Comparison of ENCODE assay signal across 8 mouse cellular contexts in the genomic region with DNA sequence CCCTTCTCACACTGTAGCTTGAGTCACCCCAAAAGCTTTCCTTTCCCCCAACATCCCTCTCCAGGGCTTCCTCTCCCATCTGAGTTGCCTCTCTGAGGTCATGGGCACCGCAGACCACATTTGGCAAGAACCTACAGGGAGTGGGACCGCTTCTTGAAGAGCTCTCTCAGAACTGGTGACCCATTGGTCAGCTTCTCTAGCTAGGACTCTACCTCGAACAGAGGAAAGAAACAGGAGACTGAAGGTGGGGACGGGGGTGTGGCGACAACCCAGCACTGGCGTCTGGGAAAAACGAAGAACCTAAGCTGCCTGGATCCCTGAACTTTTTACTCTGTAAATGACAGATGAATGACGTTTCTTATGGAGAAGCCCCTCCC. TPM values are rescaled to one million over a fixed set of nuclear protein-coding genes. Genes with fewer than 3 reads are reported as not detected.
DNase-seq lines count a peak whose midpoint lies in the region; ATAC-seq and TF ChIP-seq lines count a peak whose summit lies in the region.

No protein-coding gene starts in this region.

- no peak for DNase-seq in heart, embryonic 10.5 days (ENCODE audit: low spot score)
- DNase-seq in heart, adult 8-10 months (ENCODE audit: low spot score): no peak
- peak; percentile 14 for DNase-seq in hindbrain, embryonic 11.5 days (ENCODE audit: low spot score)
- DNase-seq in midbrain, embryonic 10.5 days (ENCODE audit: low spot score): no peak
- no peak for DNase-seq in cerebellum, adult 11 months
- DNase-seq in left cerebral cortex, adult 18-20 months (ENCODE audit: low spot score in 2 of 2): no peak
- no peak for DNase-seq in ovary, adult 18-20 months (ENCODE audit: low spot score)

- no peaks in the 10 kb centered on the region for H3K27me3 ChIP-seq in heart, embryonic 10.5 days (ENCODE audit: insufficient read depth, poor library complexity, severe bottlenecking)
- no peaks in the 10 kb centered on the region for H3K27me3 ChIP-seq in ES-Bruce4 (ENCODE audit: control insufficient read depth, insufficient read depth, low read length, poor library complexity, severe bottlenecking)
- H3K27me3 ChIP-seq in hindbrain, embryonic 11.5 days (ENCODE audit: control insufficient read depth, insufficient read depth, low read length): no peaks in the 10 kb centered on the region
- H3K27me3 ChIP-seq in midbrain, embryonic 10.5 days (ENCODE audit: low read depth, poor library complexity, severe bottlenecking): no peaks in the 10 kb centered on the region

- H3K9ac ChIP-seq in ES-Bruce4 (ENCODE audit: low read depth, poor library complexity, severe bottlenecking): peak overlapping the region; percentile 54
- no peak overlapping the region for H3K9ac ChIP-seq in hindbrain, embryonic 11.5 days (ENCODE audit: low read depth, low read length)

- ATAC-seq in hindbrain, embryonic 11.5 days (ENCODE audit: low FRiP score): no peak

- no peak for TF ChIP-seq POLR2A in ES-Bruce4 (IDR thresholded peaks at IDR 0.05; ENCODE audit: insufficient read depth, low read length)

- H3K4me1 ChIP-seq in heart, embryonic 10.5 days: peaks cover 35% of the 10 kb centered on the region
- H3K4me1 ChIP-seq in ES-Bruce4 (ENCODE audit: control insufficient read depth, insufficient read depth, low read length): no peaks in the 10 kb centered on the region
- H3K4me1 ChIP-seq in hindbrain, embryonic 11.5 days (replicated peaks; ENCODE audit: control insufficient read depth, insufficient read depth, low read length): 0 out of 2 replicates have a peak, but pooled peaks cover 2% of the 10 kb centered on the region
- H3K4me1 ChIP-seq in midbrain, embryonic 10.5 days: peaks cover 15% of the 10 kb centered on the region

- H3K27ac ChIP-seq in heart, embryonic 10.5 days: peak overlapping the region; percentile 80
- H3K27ac ChIP-seq in ES-Bruce4 (ENCODE audit: insufficient read depth, low read length): no peak overlapping the region
- no peak overlapping the region for H3K27ac ChIP-seq in hindbrain, embryonic 11.5 days (ENCODE audit: low read depth, low read length)
- peak overlapping the region; percentile 73 for H3K27ac ChIP-seq in midbrain, embryonic 10.5 days (replicated peaks)

- H3K4me3 ChIP-seq in heart, embryonic 10.5 days: peak overlapping the region; percentile 59
- peak overlapping the region; percentile 56 for H3K4me3 ChIP-seq in ES-Bruce4 (ENCODE audit: low read depth, low read length)
- H3K4me3 ChIP-seq in hindbrain, embryonic 11.5 days (ENCODE audit: low read depth, low read length): no peak overlapping the region
- peak overlapping the region; percentile 50 for H3K4me3 ChIP-seq in midbrain, embryonic 10.5 days

- TF ChIP-seq CTCF in ES-Bruce4 (IDR thresholded peaks at IDR 0.05; ENCODE audit: low read depth, low read length): no peak

- H3K36me3 ChIP-seq in heart, embryonic 10.5 days: no peaks in the 10 kb centered on the region
- H3K36me3 ChIP-seq in ES-Bruce4 (ENCODE audit: control insufficient read depth, insufficient read depth, low read length, poor library complexity, severe bottlenecking): no peaks in the 10 kb centered on the region
- H3K36me3 ChIP-seq in hindbrain, embryonic 11.5 days (ENCODE audit: control insufficient read depth, insufficient read depth, low read length): no peaks in the 10 kb centered on the region
- no peaks in the 10 kb centered on the region for H3K36me3 ChIP-seq in midbrain, embryonic 10.5 days

- H3K9me3 ChIP-seq in heart, embryonic 10.5 days: no peaks in the 10 kb centered on the region
- no peaks in the 10 kb centered on the region for H3K9me3 ChIP-seq in ES-Bruce4 (replicated peaks; ENCODE audit: control insufficient read depth, insufficient read depth, low read length, poor library complexity, severe bottlenecking)
- H3K9me3 ChIP-seq in hindbrain, embryonic 11.5 days (ENCODE audit: control insufficient read depth, low read length): no peaks in the 10 kb centered on the region
- H3K9me3 ChIP-seq in midbrain, embryonic 10.5 days (replicated peaks): no peaks in the 10 kb centered on the region; the same call in 1 of the 2 replicates

- WGBS in heart, embryonic 10.5 days: 11% methylated on average over 8 of the region's 8 CpGs
- 16% methylated on average over 8 of the region's 8 CpGs for WGBS in hindbrain, embryonic 11.5 days
- WGBS in midbrain, embryonic 10.5 days: 17% methylated on average over 8 of the region's 8 CpGs

- peak overlapping the region; percentile 44; the same call in 1 of the 2 replicates for H3K4me2 ChIP-seq in hindbrain, embryonic 11.5 days (replicated peaks; ENCODE audit: low read depth, low read length)

- TF ChIP-seq EP300 in ES-Bruce4 (IDR thresholded peaks at IDR 0.05; ENCODE audit: insufficient read depth, low read depth, low read length): no peak

RNA-seq across cellular contexts. Expression of a gene that starts 51.8 kb away (rescaled TPM):
- 89.1 and 105 TPM in 2 replicates for polyA plus RNA-seq in heart, embryonic 10.5 days (2016; fragmentation: Nextera tagmentation; extraction: Ambion mirVana)
- 10 to 100 TPM in 3 of 4 experiments, 1 to 10 TPM in 1; 9.1 to 11.6 (median 10.4) TPM for total RNA-seq in heart, adult 8-10 months (2022)
- 69.8 and 77.1 TPM in 2 replicates for polyA plus RNA-seq in ES-Bruce4 (2011; ENCODE audit: insufficient read depth, insufficient read length, low read depth, missing spikeins)
- 111 and 134 TPM in 2 replicates for polyA plus RNA-seq in hindbrain, embryonic 11.5 days (2014; fragmentation: Nextera tagmentation; extraction: Ambion mirVana)
- polyA plus RNA-seq in midbrain, embryonic 10.5 days (2016; fragmentation: Nextera tagmentation; extraction: Ambion mirVana): 141 and 142 TPM in 2 replicates
- total RNA-seq in left cerebral cortex, adult 18-20 months (2021): 10 to 100 TPM; 45.7 to 45.8 TPM

RNA-seq across cellular contexts. Expression of a gene that starts 58.2 kb away (rescaled TPM):
- polyA plus RNA-seq in heart, embryonic 10.5 days (2016; fragmentation: Nextera tagmentation; extraction: Ambion mirVana): 0.73 and 0.82 TPM in 2 replicates
- 10 to 100 TPM in 3 of 4 experiments, 1 to 10 TPM in 1; 9.8 to 14.8 (median 11.8) TPM for total RNA-seq in heart, adult 8-10 months (2022)
- polyA plus RNA-seq in ES-Bruce4 (2011; ENCODE audit: insufficient read depth, insufficient read length, low read depth, missing spikeins): 9.6 and 10.1 TPM in 2 replicates
- polyA plus RNA-seq in hindbrain, embryonic 11.5 days (2014; fragmentation: Nextera tagmentation; extraction: Ambion mirVana): 0.34 and 0.40 TPM in 2 replicates
- 0.41 and 0.47 TPM in 2 replicates for polyA plus RNA-seq in midbrain, embryonic 10.5 days (2016; fragmentation: Nextera tagmentation; extraction: Ambion mirVana)
- 10 to 100 TPM; 65.4 to 70.5 TPM for total RNA-seq in left cerebral cortex, adult 18-20 months (2021)

Comparison
In these comparisons a context has a peak if more than half of its experiments do, and no peak if none do; other contexts are left out.
1. H3K27ac ChIP-seq: peak in heart, embryonic 10.5 days (single experiment) and midbrain, embryonic 10.5 days (single experiment); none in ES-Bruce4 (single experiment) and hindbrain, embryonic 11.5 days (single experiment).